Mouse (Mus musculus) kidney, embryonic 16.5 days (tissue): ENCODE results near the gene Cd6. TPM values are rescaled to one million over a fixed set of nuclear protein-coding genes. Genes with fewer than 3 reads are reported as not detected.

Source experiments
- ATAC-seq: fragments of 200-750 bp; cut with Nextera tagmentation; 2 replicates; pipeline ENCODE4 v1.8.0; 2017; ENCODE audit warnings: moderate TSS enrichment; ENCODE audit not compliant: low FRiP score, low TSS enrichment
- H3K27ac ChIP-seq: fragments of 300-500 bp; sonication (generic); 2 replicates; pipeline ENCODE4 v1.5.1; 2014; ENCODE audit warnings: low read length
- H3K27me3 ChIP-seq: fragments of 300-500 bp; sonication (generic); 2 replicates; pipeline ENCODE4 v1.6.1; 2014; ENCODE audit warnings: low read length, control low read depth, mixed read lengths; ENCODE audit not compliant: insufficient read depth
- H3K36me3 ChIP-seq: fragments of 300-500 bp; sonication (generic); 2 replicates; pipeline ENCODE4 v1.6.1; 2014; ENCODE audit warnings: low read length, control low read depth, mixed read lengths; ENCODE audit not compliant: insufficient read depth
- H3K4me1 ChIP-seq: fragments of 300-500 bp; sonication (generic); 2 replicates; pipeline ENCODE4 v1.6.1; 2014; ENCODE audit warnings: low read length, control low read depth, mixed read lengths; ENCODE audit not compliant: insufficient read depth
- H3K4me2 ChIP-seq: fragments of 300-500 bp; sonication (generic); replicated peaks from 2 replicates; pipeline ENCODE4 v1.6.1; 2014; ENCODE audit warnings: low read depth, low read length
- H3K4me3 ChIP-seq: fragments of 300-500 bp; sonication (generic); 2 replicates; pipeline ENCODE4 v1.5.1; 2014; ENCODE audit warnings: mild to moderate bottlenecking, low read length
- H3K9ac ChIP-seq: fragments of 300-500 bp; sonication (generic); replicated peaks from 2 replicates; pipeline ENCODE4 v1.6.1; 2014; ENCODE audit warnings: low read length
- H3K9me3 ChIP-seq: fragments of 300-500 bp; sonication (generic); 2 replicates; pipeline ENCODE4 v1.6.1; 2016; ENCODE audit warnings: low read length, control low read depth
- WGBS: fragments of 180-500 bp; shearing (Covaris S2); extraction: QIAGEN DNeasy Blood & Tissue Kit; methylation state at CpG from one replicate; pipeline ENCODE4 v1.1.7; 2014; 5-methylcytosine and 5-hydroxymethylcytosine counted together
- polyA plus RNA-seq: library from polyadenylated mRNA; unstranded; fragments of >200 nt; fragmentation: Nextera tagmentation; extraction: Ambion mirVana; gene quantifications from 2 replicates; pipeline ENCODE4 v1.2.1, GENCODE M21; 2015

Gene Cd6
- polyA plus RNA-seq, 1 experiment from 2014 or later: not detected

GRCm38 (mm10) chr19:10759983-10760831 is 69.7 kb downstream of the Cd6 start:
- H3K27me3 ChIP-seq: no peaks in the 10 kb centered on the region
- no peak overlapping the region for H3K27ac ChIP-seq
- no peaks in the 10 kb centered on the region for H3K9me3 ChIP-seq
- no peaks in the 10 kb centered on the region for H3K36me3 ChIP-seq
- H3K4me3 ChIP-seq: no peak overlapping the region
- H3K4me2 ChIP-seq: no peak overlapping the region
- H3K9ac ChIP-seq: no peak overlapping the region
- 86% methylated on average over 9 of the region's 9 CpGs for WGBS
- 0 out of 2 replicates have a peak, but pooled peaks cover 3% of the 10 kb centered on the region for H3K4me1 ChIP-seq
- no peak for ATAC-seq

GRCm38 (mm10) chr19:10759525-10759924 is 70.3 kb downstream of the Cd6 start:
- H3K9ac ChIP-seq: no peak overlapping the region
- H3K4me2 ChIP-seq: no peak overlapping the region
- no peak overlapping the region for H3K27ac ChIP-seq
- H3K27me3 ChIP-seq: no peaks in the 10 kb centered on the region
- no peak overlapping the region for H3K4me3 ChIP-seq
- no peaks in the 10 kb centered on the region for H3K36me3 ChIP-seq
- no peak for ATAC-seq
- no peaks in the 10 kb centered on the region for H3K9me3 ChIP-seq
- 0 out of 2 replicates have a peak, but pooled peaks cover 3% of the 10 kb centered on the region for H3K4me1 ChIP-seq

- H3K4me3 ChIP-seq: no peak overlapping the region
- no peak overlapping the region for H3K4me2 ChIP-seq
- H3K9ac ChIP-seq: no peak overlapping the region; the same call in 1 of the 2 replicates
- ATAC-seq: no peak
- no peaks in the 10 kb centered on the region for H3K9me3 ChIP-seq
- no peaks in the 10 kb centered on the region for H3K36me3 ChIP-seq
- H3K27me3 ChIP-seq: no peaks in the 10 kb centered on the region
- H3K27ac ChIP-seq: no peak overlapping the region
- 67% methylated on average over 6 of the region's 6 CpGs for WGBS
- H3K4me1 ChIP-seq: 0 out of 2 replicates have a peak, but pooled peaks cover 3% of the 10 kb centered on the region
These were observed 71.2 kb downstream of the Cd6 start for GRCm38 (mm10) chr19:10758708-10759107.

GRCm38 (mm10) chr19:10757526-10757925 is 72.3 kb downstream of the Cd6 start:
- Histone ChIP-seq H3K4me1 (0 out of 2 replicates have a peak, but pooled peaks cover 3% of the 10 kb centered on the region), H3K36me3 (no peaks in the 10 kb centered on the region), H3K27ac (no peak overlapping the region), H3K9ac (no peak overlapping the region), H3K4me2 (no peak overlapping the region), H3K4me3 (no peak overlapping the region), H3K27me3 (no peaks in the 10 kb centered on the region), H3K9me3 (no peaks in the 10 kb centered on the region)
- WGBS: 88% methylated on average over 2 of the region's 2 CpGs
- ATAC-seq: no peak

GRCm38 (mm10) chr19:10757125-10757524 is 72.7 kb downstream of the Cd6 start:
- no peaks in the 10 kb centered on the region for H3K27me3 ChIP-seq
- H3K4me3 ChIP-seq: no peak overlapping the region
- 0 out of 2 replicates have a peak, but pooled peaks cover 3% of the 10 kb centered on the region for H3K4me1 ChIP-seq
- H3K9ac ChIP-seq: no peak overlapping the region
- H3K27ac ChIP-seq: no peak overlapping the region
- H3K9me3 ChIP-seq: no peaks in the 10 kb centered on the region
- no peak overlapping the region for H3K4me2 ChIP-seq
- H3K36me3 ChIP-seq: no peaks in the 10 kb centered on the region
- ATAC-seq: no peak

GRCm38 (mm10) chr19:10752646-10753045 is 77.2 kb downstream of the Cd6 start:
- Histone ChIP-seq H3K9me3 (no peaks in the 10 kb centered on the region), H3K9ac (no peak overlapping the region), H3K27me3 (no peaks in the 10 kb centered on the region), H3K36me3 (no peaks in the 10 kb centered on the region), H3K4me1 (no peaks in the 10 kb centered on the region), H3K27ac (no peak overlapping the region), H3K4me2 (no peak overlapping the region), H3K4me3 (no peak overlapping the region)
- WGBS: 96% methylated on average over 5 of the region's 5 CpGs
- ATAC-seq: no peak

GRCm38 (mm10) chr19:10752106-10752505 is 77.8 kb downstream of the Cd6 start:
- Histone ChIP-seq H3K4me1 (no peaks in the 10 kb centered on the region), H3K9ac (no peak overlapping the region), H3K4me2 (no peak overlapping the region), H3K27ac (no peak overlapping the region), H3K9me3 (no peaks in the 10 kb centered on the region), H3K4me3 (no peak overlapping the region), H3K36me3 (no peaks in the 10 kb centered on the region), H3K27me3 (no peaks in the 10 kb centered on the region)
- 92% methylated on average over 6 of the region's 6 CpGs for WGBS
- no peak for ATAC-seq

- Histone ChIP-seq H3K9me3 (no peaks in the 10 kb centered on the region), H3K27ac (no peak overlapping the region), H3K27me3 (no peaks in the 10 kb centered on the region), H3K4me3 (no peak overlapping the region), H3K4me2 (no peak overlapping the region), H3K4me1 (no peaks in the 10 kb centered on the region), H3K36me3 (no peaks in the 10 kb centered on the region), H3K9ac (no peak overlapping the region)
- WGBS: 86% methylated on average over 1 of the region's 1 CpGs
- no peak for ATAC-seq
These were observed 78.3 kb downstream of the Cd6 start for GRCm38 (mm10) chr19:10751607-10752006.

GRCm38 (mm10) chr19:10750161-10750560 is 79.7 kb downstream of the Cd6 start:
- no peak overlapping the region for H3K27ac ChIP-seq
- no peaks in the 10 kb centered on the region for H3K36me3 ChIP-seq
- no peak for ATAC-seq
- no peaks in the 10 kb centered on the region for H3K4me1 ChIP-seq
- no peak overlapping the region for H3K4me3 ChIP-seq
- H3K4me2 ChIP-seq: no peak overlapping the region
- H3K9me3 ChIP-seq: no peaks in the 10 kb centered on the region
- H3K27me3 ChIP-seq: no peaks in the 10 kb centered on the region
- H3K9ac ChIP-seq: no peak overlapping the region
- 81% methylated on average over 6 of the region's 6 CpGs for WGBS

GRCm38 (mm10) chr19:10749295-10749694 is 80.6 kb downstream of the Cd6 start:
- Histone ChIP-seq H3K27me3 (no peaks in the 10 kb centered on the region), H3K4me1 (no peaks in the 10 kb centered on the region), H3K9ac (no peak overlapping the region), H3K4me2 (no peak overlapping the region), H3K9me3 (no peaks in the 10 kb centered on the region), H3K4me3 (no peak overlapping the region), H3K27ac (no peak overlapping the region), H3K36me3 (no peaks in the 10 kb centered on the region)
- 94% methylated on average over 6 of the region's 6 CpGs for WGBS
- no peak for ATAC-seq
